Mouse (Mus musculus): ENCODE results near the gene Mecom.

Gene Mecom

GRCm38 (mm10) chr3:30160346-30160745, 387.5 kb downstream of the Mecom start:
- CTCF ChIA-PET: no interaction called here
- POLR2A ChIA-PET: no interaction called here

GRCm38 (mm10) chr3:30157128-30157670, 390.6 kb downstream of the Mecom start:
- ChIA-PET POLR2A (no interaction called here), CTCF (no interaction called here)

GRCm38 (mm10) chr3:30154390-30154789, 393.4 kb downstream of the Mecom start:
- CTCF ChIA-PET: interaction anchor here in 1 of 4 experiments (0.5 kb wide), 1 partner anchor 139 kb away, joined by 3 read pairs; no protein-coding TSS in a partner anchor
- POLR2A ChIA-PET: interaction anchor here in 1 of 4 experiments (1.1 kb wide), 1 partner anchor 141 kb away, joined by 3 read pairs; no protein-coding TSS in a partner anchor

GRCm38 (mm10) chr3:30153923-30154331, 393.9 kb downstream of the Mecom start:
- CTCF ChIA-PET: interaction anchor here in 1 of 4 experiments (0.5 kb wide), 1 partner anchor 139 kb away, joined by 3 read pairs; no protein-coding TSS in a partner anchor
- POLR2A ChIA-PET: interaction anchor here in 1 of 4 experiments (1.1 kb wide), 1 partner anchor 141 kb away, joined by 3 read pairs; no protein-coding TSS in a partner anchor

- ChIA-PET CTCF (no interaction called here), POLR2A (no interaction called here)
Measured at GRCm38 (mm10) chr3:30150071-30150470, 397.7 kb downstream of the Mecom start.

GRCm38 (mm10) chr3:30148378-30149079, 399.3 kb downstream of the Mecom start:
- POLR2A ChIA-PET: no interaction called here
- CTCF ChIA-PET: no interaction called here

- POLR2A ChIA-PET: no interaction called here
- CTCF ChIA-PET: no interaction called here
Measured at GRCm38 (mm10) chr3:30145051-30145450, 402.8 kb downstream of the Mecom start.

GRCm38 (mm10) chr3:30143961-30144411, 403.8 kb downstream of the Mecom start:
- CTCF ChIA-PET: no interaction called here

GRCm38 (mm10) chr3:30143440-30143839, 404.4 kb downstream of the Mecom start:
- ChIA-PET CTCF (no interaction called here), POLR2A (no interaction called here)

More at GRCm38 (mm10) chr3:30143961-30144411, 403.8 kb downstream of the Mecom start:
- POLR2A ChIA-PET: no interaction called here

GRCm38 (mm10) chr3:30140349-30140748, 407.5 kb downstream of the Mecom start:
- CTCF ChIA-PET: no interaction called here
- POLR2A ChIA-PET: no interaction called here

GRCm38 (mm10) chr3:30139678-30140077, 408.1 kb downstream of the Mecom start:
- CTCF ChIA-PET: no interaction called here
- POLR2A ChIA-PET: no interaction called here

GRCm38 (mm10) chr3:30138588-30138987, 409.2 kb downstream of the Mecom start:
- CTCF ChIA-PET: no interaction called here
- POLR2A ChIA-PET: no interaction called here

GRCm38 (mm10) chr3:30135857-30136256, 412.0 kb downstream of the Mecom start:
- ChIA-PET CTCF (no interaction called here), POLR2A (interaction anchor here in 1 of 4 experiments (0.7 kb wide), 1 partner anchor 9 kb away, joined by 3 read pairs; no protein-coding TSS in a partner anchor)

GRCm38 (mm10) chr3:30135119-30135518, 412.7 kb downstream of the Mecom start:
- POLR2A ChIA-PET: no interaction called here
- CTCF ChIA-PET: no interaction called here

- ChIA-PET POLR2A (no interaction called here), CTCF (no interaction called here)
Measured at GRCm38 (mm10) chr3:30132981-30133380, 414.8 kb downstream of the Mecom start.

- POLR2A ChIA-PET: no interaction called here
Measured at GRCm38 (mm10) chr3:30132370-30132769, 415.4 kb downstream of the Mecom start.

GRCm38 (mm10) chr3:30130495-30130894, 417.3 kb downstream of the Mecom start:
- ChIA-PET CTCF (no interaction called here), POLR2A (no interaction called here)

More at GRCm38 (mm10) chr3:30132370-30132769, 415.4 kb downstream of the Mecom start:
- CTCF ChIA-PET: no interaction called here

- CTCF ChIA-PET: no interaction called here
- POLR2A ChIA-PET: no interaction called here
Measured at GRCm38 (mm10) chr3:30122618-30123017, 425.2 kb downstream of the Mecom start.

- CTCF ChIA-PET: no interaction called here
- POLR2A ChIA-PET: no interaction called here
Measured at GRCm38 (mm10) chr3:30120790-30121512, 426.9 kb downstream of the Mecom start.

GRCm38 (mm10) chr3:30118594-30119297, 429.1 kb downstream of the Mecom start:
- CTCF ChIA-PET: no interaction called here
- POLR2A ChIA-PET: no interaction called here

Measured in embryonic stem cell, embryonic (primary cell).